Mouse (Mus musculus): Measurements from ENCODE around the gene Rtn1. TPM values are rescaled to one million over a fixed set of nuclear protein-coding genes. Genes with fewer than 3 reads are reported as not detected.

Rtn1 gene
- polyA plus RNA-seq, 1 experiment from 2014 or later = 6.6 TPM

DNA sequence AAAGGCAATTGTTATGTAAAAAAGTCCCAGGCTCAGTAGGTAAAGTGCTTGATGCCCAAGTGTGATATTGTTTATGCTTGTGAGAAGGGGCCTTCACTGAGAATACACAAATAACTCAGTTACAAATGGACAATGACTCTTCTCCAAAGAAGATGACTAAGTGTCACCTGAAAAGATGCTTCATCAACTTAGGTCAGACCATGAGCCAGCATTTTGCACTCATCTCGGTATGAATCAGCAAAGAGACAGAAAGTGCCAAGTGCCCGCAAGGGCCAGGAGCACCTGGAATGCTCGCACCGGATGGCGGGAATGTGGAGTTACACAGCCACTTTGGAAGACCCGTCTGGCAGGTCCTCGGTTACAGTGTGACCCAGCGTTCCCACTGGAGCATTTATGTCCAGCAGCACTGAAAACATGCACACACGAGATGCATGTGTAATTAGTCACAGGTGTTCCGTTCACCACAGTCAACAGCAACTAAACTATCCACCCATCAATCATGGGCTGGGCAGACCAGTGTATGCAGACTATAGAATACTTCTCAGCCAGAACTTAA is 156.9 kb downstream of the Rtn1 start:
- Histone ChIP-seq H3K4me1 (replicated peaks; ENCODE audit: insufficient read depth, low read length) (no peaks in the 10 kb centered on the region), H3K36me3 (ENCODE audit: insufficient read depth, low read length) (no peaks in the 10 kb centered on the region), H3K4me2 (ENCODE audit: low read length) (no peak overlapping the region), H3K27me3 (ENCODE audit: insufficient read depth, low read length) (no peaks in the 10 kb centered on the region), H3K27ac (no peak overlapping the region), H3K4me3 (replicated peaks; ENCODE audit: low read depth, low read length) (no peak overlapping the region), H3K9ac (ENCODE audit: low read depth, low read length) (no peak overlapping the region), H3K9me3 (replicated peaks; ENCODE audit: low read length) (no peaks in the 10 kb centered on the region)
- 76% methylated on average over 10 of the region's 10 CpGs for whole genome bisulfite sequencing
- no peak for ATAC-seq (replicated peaks; ENCODE audit: low FRiP score, low read depth)
- no peak for TF ChIP-seq CTCF (IDR thresholded peaks at IDR 0.05; ENCODE audit: low read depth)
- DNase-seq (ENCODE audit: low spot score) = no peak

DNA sequence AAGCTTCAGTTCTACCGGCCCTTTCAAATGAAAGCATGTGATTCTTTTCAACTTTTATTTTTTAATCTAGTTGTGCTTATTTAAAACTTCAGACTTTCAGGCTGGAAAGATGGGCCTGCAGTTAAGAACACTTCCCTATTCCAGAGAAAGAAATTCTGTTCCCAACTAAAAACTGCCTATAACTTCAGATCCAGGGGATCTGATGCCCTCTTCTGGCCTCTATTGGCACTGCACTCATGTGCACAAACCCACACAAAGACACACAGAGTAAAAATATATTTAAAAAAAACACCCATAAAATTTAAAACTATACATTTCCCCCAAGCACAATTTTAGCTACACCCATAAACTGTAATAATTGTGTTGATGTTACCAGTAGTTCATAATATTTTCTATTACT is 163.9 kb downstream of the Rtn1 start:
- no peak overlapping the region for H3K27ac ChIP-seq
- no peak overlapping the region for H3K9ac ChIP-seq (ENCODE audit: low read depth, low read length)
- no peaks in the 10 kb centered on the region for H3K4me1 ChIP-seq (replicated peaks; ENCODE audit: insufficient read depth, low read length)
- TF ChIP-seq CTCF (IDR thresholded peaks at IDR 0.05; ENCODE audit: low read depth) = peak; percentile 37; the same call in 1 of the 2 replicates
- DNase-seq (ENCODE audit: low spot score) (no peak), ATAC-seq (replicated peaks; ENCODE audit: low FRiP score, low read depth) (no peak)
- no peaks in the 10 kb centered on the region for H3K27me3 ChIP-seq (ENCODE audit: insufficient read depth, low read length)
- no peaks in the 10 kb centered on the region for H3K9me3 ChIP-seq (replicated peaks; ENCODE audit: low read length)
- 92% methylated on average over 1 of the region's 1 CpGs for WGBS
- H3K36me3 ChIP-seq (ENCODE audit: insufficient read depth, low read length) = no peaks in the 10 kb centered on the region
- no peak overlapping the region for H3K4me3 ChIP-seq (replicated peaks; ENCODE audit: low read depth, low read length)
- no peak overlapping the region for H3K4me2 ChIP-seq (ENCODE audit: low read length)

DNA sequence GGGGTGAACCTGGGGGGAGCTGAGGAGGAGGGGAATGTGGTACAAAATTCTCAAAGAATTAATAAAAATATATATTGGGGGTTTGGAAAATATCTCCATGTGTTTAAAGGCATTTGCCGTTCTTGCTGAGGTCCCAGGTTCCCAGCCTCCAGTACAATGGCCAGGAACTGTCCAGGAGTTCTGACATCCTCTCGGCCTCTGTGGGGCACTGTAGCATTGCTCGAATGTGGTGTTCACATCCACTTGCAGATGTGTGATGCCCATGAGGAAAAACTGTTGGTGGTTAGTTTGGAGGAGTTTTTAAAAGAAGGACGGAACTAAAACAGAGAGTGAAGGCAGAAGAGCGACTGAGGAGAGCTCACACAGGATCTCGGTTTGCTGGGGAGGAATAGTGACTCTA is 166.0 kb downstream of the Rtn1 start:
- TF ChIP-seq CTCF (IDR thresholded peaks at IDR 0.05; ENCODE audit: low read depth) = peak; percentile 47; the same call in 1 of the 2 replicates
- 57% methylated on average over 6 of the region's 6 CpGs for WGBS
- Histone ChIP-seq H3K9me3 (replicated peaks; ENCODE audit: low read length) (no peaks in the 10 kb centered on the region), H3K27me3 (ENCODE audit: insufficient read depth, low read length) (no peaks in the 10 kb centered on the region; the same call in 1 of the 2 replicates), H3K36me3 (ENCODE audit: insufficient read depth, low read length) (no peaks in the 10 kb centered on the region), H3K4me1 (replicated peaks; ENCODE audit: insufficient read depth, low read length) (no peaks in the 10 kb centered on the region), H3K4me3 (replicated peaks; ENCODE audit: low read depth, low read length) (no peak overlapping the region), H3K27ac (no peak overlapping the region), H3K4me2 (ENCODE audit: low read length) (no peak overlapping the region), H3K9ac (ENCODE audit: low read depth, low read length) (no peak overlapping the region)
- DNase-seq (ENCODE audit: low spot score) (peak; percentile 25), ATAC-seq (replicated peaks; ENCODE audit: low FRiP score, low read depth) (no peak)

DNA sequence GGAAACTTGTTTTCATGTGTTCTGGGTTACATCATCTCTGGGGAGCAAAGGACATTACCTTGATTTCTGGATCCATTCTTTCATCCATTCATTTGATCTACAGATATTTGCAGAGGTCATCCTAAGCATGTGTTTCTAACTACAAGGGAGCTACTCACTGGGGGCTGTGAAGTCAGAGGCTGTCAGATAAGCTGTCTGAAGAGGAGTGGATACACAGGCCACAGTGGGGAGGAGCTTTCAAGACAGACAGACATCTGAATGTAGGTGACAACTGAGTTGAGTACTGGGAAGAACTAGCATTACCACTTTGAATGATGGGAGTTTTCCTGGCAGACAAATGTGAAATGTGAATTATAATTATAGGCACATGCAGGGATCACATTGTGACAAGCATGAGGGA is 168.3 kb downstream of the Rtn1 start:
- no peak overlapping the region for H3K4me2 ChIP-seq (ENCODE audit: low read length)
- DNase-seq (ENCODE audit: low spot score) = no peak

DNA sequence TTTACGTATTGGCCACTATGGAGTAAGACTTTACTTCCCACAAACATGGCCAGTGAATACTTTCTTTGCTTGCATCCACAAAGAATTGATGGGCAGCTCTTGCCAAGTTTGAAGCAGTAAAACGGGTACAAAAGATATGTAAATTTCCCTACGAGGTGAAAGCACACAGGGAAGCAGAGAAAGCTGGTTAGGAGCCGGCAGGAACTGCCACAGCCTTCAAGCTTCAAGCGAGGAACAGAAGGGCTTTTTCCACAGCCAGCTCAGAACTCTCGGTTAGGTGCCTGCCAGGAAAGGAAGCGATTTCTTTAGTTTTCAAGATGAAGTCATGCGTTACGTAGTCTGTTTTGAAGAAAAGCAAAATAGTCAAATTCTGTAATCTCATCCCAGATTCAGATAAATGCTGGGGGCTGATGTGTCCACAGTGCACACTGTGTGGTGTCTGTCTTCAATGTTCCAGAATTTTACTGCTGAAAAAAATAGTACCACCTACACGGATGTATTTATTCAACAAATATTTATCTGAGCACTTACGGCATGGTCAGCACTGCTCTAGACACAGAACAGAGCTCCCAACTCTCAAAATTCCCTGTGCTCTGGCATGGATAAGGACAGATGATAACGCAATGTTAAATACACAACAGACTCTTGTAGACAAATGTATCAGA is 169.5 kb downstream of the Rtn1 start:
- DNase-seq (ENCODE audit: low spot score) = no peak
- Histone ChIP-seq H3K36me3 (ENCODE audit: insufficient read depth, low read length) (no peaks in the 10 kb centered on the region), H3K9me3 (replicated peaks; ENCODE audit: low read length) (no peaks in the 10 kb centered on the region), H3K27me3 (ENCODE audit: insufficient read depth, low read length) (no peaks in the 10 kb centered on the region; the same call in 1 of the 2 replicates), H3K4me2 (ENCODE audit: low read length) (no peak overlapping the region), H3K4me3 (replicated peaks; ENCODE audit: low read depth, low read length) (no peak overlapping the region), H3K9ac (ENCODE audit: low read depth, low read length) (no peak overlapping the region), H3K27ac (no peak overlapping the region), H3K4me1 (replicated peaks; ENCODE audit: insufficient read depth, low read length) (no peaks in the 10 kb centered on the region)
- WGBS = 41% methylated on average over 12 of the region's 12 CpGs
- no peak for ATAC-seq (replicated peaks; ENCODE audit: low FRiP score, low read depth)
- no peak for TF ChIP-seq CTCF (IDR thresholded peaks at IDR 0.05; ENCODE audit: low read depth)

More for the DNA sequence above, 168.3 kb downstream of the Rtn1 start:
- H3K27ac ChIP-seq = no peak overlapping the region
- no peak for ATAC-seq (replicated peaks; ENCODE audit: low FRiP score, low read depth)
- no peaks in the 10 kb centered on the region for H3K4me1 ChIP-seq (replicated peaks; ENCODE audit: insufficient read depth, low read length)
- H3K9me3 ChIP-seq (replicated peaks; ENCODE audit: low read length) = no peaks in the 10 kb centered on the region
- no peak for TF ChIP-seq CTCF (IDR thresholded peaks at IDR 0.05; ENCODE audit: low read depth)
- H3K4me3 ChIP-seq (replicated peaks; ENCODE audit: low read depth, low read length) = no peak overlapping the region
- no peak overlapping the region for H3K9ac ChIP-seq (ENCODE audit: low read depth, low read length)
- H3K27me3 ChIP-seq (ENCODE audit: insufficient read depth, low read length) = no peaks in the 10 kb centered on the region; the same call in 1 of the 2 replicates
- no peaks in the 10 kb centered on the region for H3K36me3 ChIP-seq (ENCODE audit: insufficient read depth, low read length)

DNA sequence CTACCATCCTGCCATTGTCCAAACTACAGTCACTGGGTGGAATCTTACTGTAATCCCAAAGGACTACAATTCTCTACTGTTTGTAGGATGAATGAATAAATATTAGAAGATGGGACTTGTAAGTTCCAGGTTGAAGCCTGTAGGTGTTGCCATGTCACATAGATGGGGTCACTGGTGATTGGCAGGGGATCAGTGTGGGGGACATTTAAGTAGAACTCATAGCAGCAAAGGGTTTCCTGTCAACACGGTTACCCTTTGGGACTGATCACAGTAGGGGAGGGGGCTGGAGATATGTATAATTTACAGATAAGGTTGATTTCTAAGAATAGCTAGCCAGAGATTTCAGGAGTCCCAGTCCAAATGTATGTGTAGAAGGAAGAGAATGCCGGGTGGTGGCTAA is 171.6 kb downstream of the Rtn1 start:
- no peak overlapping the region for H3K4me3 ChIP-seq (replicated peaks; ENCODE audit: low read depth, low read length)
- no peak overlapping the region for H3K27ac ChIP-seq
- DNase-seq (ENCODE audit: low spot score) (no peak), ATAC-seq (replicated peaks; ENCODE audit: low FRiP score, low read depth) (no peak)
- 73% methylated on average over 2 of the region's 2 CpGs for WGBS
- peak overlapping the region; percentile 73; the same call in 1 of the 2 replicates for H3K4me2 ChIP-seq (ENCODE audit: low read length)
- H3K36me3 ChIP-seq (ENCODE audit: insufficient read depth, low read length) = no peaks in the 10 kb centered on the region
- no peaks in the 10 kb centered on the region; the same call in 1 of the 2 replicates for H3K27me3 ChIP-seq (ENCODE audit: insufficient read depth, low read length)
- H3K4me1 ChIP-seq (replicated peaks; ENCODE audit: insufficient read depth, low read length) = no peaks in the 10 kb centered on the region
- no peaks in the 10 kb centered on the region for H3K9me3 ChIP-seq (replicated peaks; ENCODE audit: low read length)
- TF ChIP-seq CTCF (IDR thresholded peaks at IDR 0.05; ENCODE audit: low read depth) = no peak
- no peak overlapping the region for H3K9ac ChIP-seq (ENCODE audit: low read depth, low read length)
